Mouse (Mus musculus) gastrocnemius, postnatal 14 days (tissue): ENCODE measurements around the gene Gm10945. TPM values are rescaled to one million over a fixed set of nuclear protein-coding genes. Genes with fewer than 3 reads are reported as not detected.

ENCODE experiments used
- DNase-seq: peaks from one replicate; pipeline ENCODE4 v3.0.0; 2021; ENCODE audit warnings: mixed read lengths
- intact Hi-C: fragments of 180-260 bp; cut with DNase I; formaldehyde crosslinking; loops from one replicate; pipeline ENCODE4 v1.15.1; 2025; ENCODE audit warnings: low total_unique reads
- long read RNA-seq, 2 experiments: library from polyadenylated mRNA; stranded (forward); transcript quantifications; one replicate each; pipeline ENCODE4 v2.0.0; 2021
- total RNA-seq, 2 experiments: library from RNA; stranded (reverse); gene quantifications; 2 replicates each; pipeline ENCODE4 v1.2.3; 2021

Gm10945 gene
- total RNA-seq, result not detected
- long read RNA-seq, experiment 1, result 0 reads
- long read RNA-seq, experiment 2, result 0 reads

GRCm38 (mm10) chr10:6761287-6761811, at the start of gene Gm10945:
Gm10945 (minus strand) TSS chr10:6761761.
- no peak for DNase-seq
- intact Hi-C loops, result no loop called here

- intact Hi-C loops, result no loop called here
- no peak for DNase-seq
Measured at GRCm38 (mm10) chr10:6790226-6790625, 28.7 kb upstream of the Gm10945 start.

- intact Hi-C loops, result no loop called here
- DNase-seq, result peak; percentile 14
Measured at GRCm38 (mm10) chr10:6788517-6789237, 27.1 kb upstream of the Gm10945 start.

- no peak for DNase-seq
- intact Hi-C loops, result no loop called here
Measured at GRCm38 (mm10) chr10:6758206-6758605, 3.4 kb downstream of the Gm10945 start, which contains the start of gene Oprm1. Oprm1 (plus strand) TSS chr10:6758506.

GRCm38 (mm10) chr10:6753375-6753774, 8.2 kb downstream of the Gm10945 start:
- intact Hi-C loops, result no loop called here
- no peak for DNase-seq

GRCm38 (mm10) chr10:6728469-6728868, 33.1 kb downstream of the Gm10945 start:
- DNase-seq, result no peak
- intact Hi-C loops, result no loop called here

- no peak for DNase-seq
- intact Hi-C loops, result no loop called here
Measured at GRCm38 (mm10) chr10:6723765-6724164, 37.8 kb downstream of the Gm10945 start.

GRCm38 (mm10) chr10:6717181-6717948, 44.2 kb downstream of the Gm10945 start:
- intact Hi-C loops, result no loop called here
- no peak for DNase-seq

GRCm38 (mm10) chr10:6705226-6705885, 56.2 kb downstream of the Gm10945 start:
- intact Hi-C loops, result no loop called here
- no peak for DNase-seq

- intact Hi-C loops, result loop anchor here (10.0 kb wide), 1 partner anchor 660 kb away; no protein-coding TSS in a partner anchor
- peak; percentile 11 for DNase-seq
Measured at GRCm38 (mm10) chr10:6694218-6694850, 67.2 kb downstream of the Gm10945 start.

Other genes with a start within 250 kb of the Gm10945 start
- gene Oprm1, start 3.3 kb downstream of the Gm10945 start, total RNA-seq, result not detected